Mouse (Mus musculus) MEL (cell line): ENCODE results near the gene Fxyd7.

Experiments used
- CTCF ChIP-seq, 3 experiments: IDR thresholded peaks in 2 of 3; conservative IDR thresholded peaks in 1 of 3; 2 replicates each; pipeline ENCODE4 v1.5.1; 2011 to 2012; ENCODE audit warnings: low read length in 3 of 3, low read depth in 2 of 3, mild to moderate bottlenecking in 2 of 3, improper control_type of control experiment in 1 of 3, inconsistent platforms in 1 of 3, mixed read lengths in 1 of 3, moderate library complexity in 1 of 3; ENCODE audit not compliant: control insufficient read depth in 1 of 3, insufficient read depth in 1 of 3, poor library complexity in 1 of 3, severe bottlenecking in 1 of 3
- E2F4 ChIP-seq: IDR thresholded peaks from 2 replicates; pipeline ENCODE4 v1.6.1; 2011; ENCODE audit warnings: low read depth, low read length, improper control_type of control experiment, borderline replicate concordance
- ELF1 ChIP-seq: IDR thresholded peaks from 2 replicates; pipeline ENCODE4 v1.6.1; 2014; ENCODE audit warnings: low read depth, mild to moderate bottlenecking, inconsistent platforms, low read length, improper control_type of control experiment, moderate library complexity
- ETS1 ChIP-seq: IDR thresholded peaks from 2 replicates; pipeline ENCODE4 v1.6.1; 2012; ENCODE audit warnings: low read depth, mild to moderate bottlenecking, inconsistent platforms, low read length, improper control_type of control experiment, moderate library complexity
- GATA1 ChIP-seq: IDR thresholded peaks from 2 replicates; pipeline ENCODE4 v1.6.1; 2011; ENCODE audit warnings: low read depth, low read length, improper control_type of control experiment
- JUND ChIP-seq: IDR thresholded peaks from 2 replicates; pipeline ENCODE4 v1.6.1; 2011; ENCODE audit warnings: low read depth, mild to moderate bottlenecking, improper control_type of control experiment, low read length
- MAFK ChIP-seq: IDR thresholded peaks from 2 replicates; pipeline ENCODE4 v1.6.1; 2011; ENCODE audit warnings: low read depth, mild to moderate bottlenecking, low read length, improper control_type of control experiment, borderline replicate concordance
- MAX ChIP-seq: IDR thresholded peaks from 2 replicates; pipeline ENCODE4 v1.6.1; 2011; ENCODE audit warnings: low read length, improper control_type of control experiment
- MXI1 ChIP-seq: IDR thresholded peaks from 2 replicates; pipeline ENCODE4 v1.6.1; 2011; ENCODE audit warnings: mild to moderate bottlenecking, low read depth, low read length, improper control_type of control experiment
- POLR2A ChIP-seq, 2 experiments: IDR thresholded peaks; 2 replicates each; pipeline ENCODE4 v1.6.1; 2011 to 2012; ENCODE audit warnings: low read length in 2 of 2, mild to moderate bottlenecking in 2 of 2, control low read depth in 1 of 2, improper control_type of control experiment in 1 of 2, low read depth in 1 of 2, moderate library complexity in 1 of 2; ENCODE audit not compliant: control insufficient read depth in 1 of 2, insufficient read depth in 1 of 2, poor library complexity in 1 of 2
- POLR2AphosphoS5 ChIP-seq: IDR thresholded peaks from 2 replicates; pipeline ENCODE4 v1.6.1; 2012; ENCODE audit warnings: low read depth, borderline replicate concordance, mild to moderate bottlenecking, inconsistent platforms, low read length, moderate library complexity, mixed read lengths
- SMC3 ChIP-seq: IDR thresholded peaks from 2 replicates; pipeline ENCODE4 v1.6.1; 2011; ENCODE audit warnings: low read depth, low read length, improper control_type of control experiment
- USF2 ChIP-seq, 2 experiments: IDR thresholded peaks; 2 replicates each; pipeline ENCODE4 v1.6.1; 2011 to 2012; ENCODE audit warnings: improper control_type of control experiment in 2 of 2, low read length in 2 of 2, borderline replicate concordance in 1 of 2, inconsistent platforms in 1 of 2, low read depth in 1 of 2, mild to moderate bottlenecking in 1 of 2; ENCODE audit not compliant: insufficient read depth in 1 of 2
- ZC3H11A ChIP-seq: IDR thresholded peaks from 2 replicates; pipeline ENCODE4 v1.6.1; 2012; ENCODE audit warnings: low read depth, mild to moderate bottlenecking, inconsistent platforms, low read length, improper control_type of control experiment

- no peak for TF ChIP-seq USF2 (IDR thresholded peaks at IDR 0.05; ENCODE audit: borderline replicate concordance in 1 of 2, insufficient read depth in 1 of 2, low read depth in 1 of 2, low read length in 2 of 2)
- no peak for TF ChIP-seq POLR2A (IDR thresholded peaks at IDR 0.05; ENCODE audit: control insufficient read depth in 1 of 2, insufficient read depth in 1 of 2, low read depth in 1 of 2, low read length in 2 of 2, poor library complexity in 1 of 2)
- no peak for TF ChIP-seq ELF1
- TF ChIP-seq MAFK: no peak
- TF ChIP-seq JUND: no peak
- TF ChIP-seq GATA1: no peak
- no peak for TF ChIP-seq CTCF (IDR thresholded peaks at IDR 0.05 in 2 of 3, conservative IDR thresholded peaks at IDR 0.05 in 1 of 3; ENCODE audit: control insufficient read depth in 1 of 3, insufficient read depth in 1 of 3, low read depth in 2 of 3, low read length in 3 of 3, poor library complexity in 1 of 3, severe bottlenecking in 1 of 3)
- TF ChIP-seq ETS1: no peak
- no peak for TF ChIP-seq ZC3H11A
- no peak for TF ChIP-seq POLR2AphosphoS5
- TF ChIP-seq E2F4: no peak
- TF ChIP-seq MXI1: no peak
- no peak for TF ChIP-seq MAX
- TF ChIP-seq SMC3: no peak
These were observed 2.0 kb downstream of the Fxyd7 start for GRCm38 (mm10) chr7:31049135-31049845.
